Mouse (Mus musculus): ENCODE measurements around the gene Ank2.

Gene Ank2

GRCm38 (mm10) chr3:127172697-127173096 lies 326.5 kb downstream of the Ank2 start:
- DNase-seq (ENCODE audit: low read depth), result no peak

- DNase-seq (ENCODE audit: low read depth), result no peak
These were observed 328.9 kb downstream of the Ank2 start for GRCm38 (mm10) chr3:127170246-127170645.

GRCm38 (mm10) chr3:127169114-127169513 lies 330.0 kb downstream of the Ank2 start:
- no peak for DNase-seq (ENCODE audit: low read depth)

- DNase-seq (ENCODE audit: low read depth), result no peak
These were observed 335.4 kb downstream of the Ank2 start for GRCm38 (mm10) chr3:127163749-127164148.

- DNase-seq (ENCODE audit: low read depth), result no peak
These were observed 337.0 kb downstream of the Ank2 start for GRCm38 (mm10) chr3:127161998-127162712.

GRCm38 (mm10) chr3:127161085-127161837 lies 337.9 kb downstream of the Ank2 start:
- DNase-seq (ENCODE audit: low read depth), result no peak

GRCm38 (mm10) chr3:127157706-127158105 lies 341.4 kb downstream of the Ank2 start:
- no peak for DNase-seq (ENCODE audit: low read depth)

- no peak for DNase-seq (ENCODE audit: low read depth)
These were observed 343.1 kb downstream of the Ank2 start for GRCm38 (mm10) chr3:127156080-127156479.

GRCm38 (mm10) chr3:127153861-127154260 lies 345.3 kb downstream of the Ank2 start:
- DNase-seq (ENCODE audit: low read depth), result no peak

GRCm38 (mm10) chr3:127153443-127153842 lies 345.7 kb downstream of the Ank2 start:
- DNase-seq (ENCODE audit: low read depth), result no peak

GRCm38 (mm10) chr3:127148648-127149047 lies 350.5 kb downstream of the Ank2 start:
- DNase-seq (ENCODE audit: low read depth), result no peak

- DNase-seq (ENCODE audit: low read depth), result no peak
These were observed 358.6 kb downstream of the Ank2 start for GRCm38 (mm10) chr3:127140590-127140989.

GRCm38 (mm10) chr3:127139638-127140037 lies 359.5 kb downstream of the Ank2 start:
- DNase-seq (ENCODE audit: low read depth), result no peak

GRCm38 (mm10) chr3:127137508-127137907 lies 361.6 kb downstream of the Ank2 start:
- DNase-seq (ENCODE audit: low read depth), result no peak

GRCm38 (mm10) chr3:127134062-127134461 lies 365.1 kb downstream of the Ank2 start:
- DNase-seq (ENCODE audit: low read depth), result no peak

GRCm38 (mm10) chr3:127131048-127131447 lies 368.1 kb downstream of the Ank2 start:
- DNase-seq (ENCODE audit: low read depth), result no peak

GRCm38 (mm10) chr3:127130167-127130770 lies 368.9 kb downstream of the Ank2 start:
- DNase-seq (ENCODE audit: low read depth), result no peak

- no peak for DNase-seq (ENCODE audit: low read depth)
These were observed 369.4 kb downstream of the Ank2 start for GRCm38 (mm10) chr3:127129750-127130149.

GRCm38 (mm10) chr3:127127611-127128010 lies 371.5 kb downstream of the Ank2 start:
- no peak for DNase-seq (ENCODE audit: low read depth)

GRCm38 (mm10) chr3:127126220-127126619 lies 372.9 kb downstream of the Ank2 start:
- no peak for DNase-seq (ENCODE audit: low read depth)

GRCm38 (mm10) chr3:127124375-127124993 lies 374.7 kb downstream of the Ank2 start:
- no peak for DNase-seq (ENCODE audit: low read depth)

GRCm38 (mm10) chr3:127123376-127123775 lies 375.8 kb downstream of the Ank2 start:
- DNase-seq (ENCODE audit: low read depth), result no peak

- DNase-seq (ENCODE audit: low read depth), result no peak
These were observed 380.4 kb downstream of the Ank2 start for GRCm38 (mm10) chr3:127118777-127119176.
